Mouse (Mus musculus) C2C12 (cell line): ENCODE measurements around the gene Hes1.

Experiments used
- CEBPB ChIP-seq: IDR thresholded peaks from one replicate; pipeline ENCODE4 v1.6.1; 2011; ENCODE audit warnings: low read depth, mild to moderate bottlenecking, control low read depth, moderate library complexity
- CTCF ChIP-seq: IDR thresholded peaks from one replicate; pipeline ENCODE4 v1.5.1; 2011; ENCODE audit not compliant: control insufficient read depth, insufficient read depth, insufficient read length
- MAX ChIP-seq: IDR thresholded peaks from one replicate; pipeline ENCODE4 v1.6.1; 2011; ENCODE audit warnings: mild to moderate bottlenecking, control low read depth
- MYOG ChIP-seq: IDR thresholded peaks from one replicate; pipeline ENCODE4 v1.6.1; 2011; ENCODE audit not compliant: control insufficient read depth, insufficient read length; ENCODE audit errors: extremely low read depth

- TF ChIP-seq CTCF, result no peak
- TF ChIP-seq MAX, result no peak
- TF ChIP-seq CEBPB, result no peak
- TF ChIP-seq MYOG, result no peak
Observed at GRCm38 (mm10) chr16:30114451-30114850, 50.3 kb downstream of the Hes1 start.
